Mouse (Mus musculus) activated CD4-positive, CD25-positive, alpha-beta regulatory T cell, adult 4 months (primary cell): ENCODE data around the gene Lhx9. TPM values are rescaled to one million over a fixed set of nuclear protein-coding genes. Genes with fewer than 3 reads are reported as not detected.

Source experiments
- ATAC-seq: one replicate; pipeline ENCODE4 v1.8.0; 2017
- polyA plus RNA-seq, 2 experiments: library from polyadenylated mRNA; unstranded; fragments of 100-300 nt; shearing (Covaris generic); gene quantifications; one replicate each; pipeline ENCODE4 v1.2.1; 2017

Gene Lhx9
- not detected for polyA plus RNA-seq

GRCm38 (mm10) chr1:138848511-138849109, at the start of gene Lhx9:
TSS of gene Lhx9 (minus strand) at chr1:138848577.
- ATAC-seq: peak; percentile 13

GRCm38 (mm10) chr1:138896088-138896487, 47.7 kb upstream of the Lhx9 start:
- no peak for ATAC-seq

GRCm38 (mm10) chr1:138877470-138878254, 29.3 kb upstream of the Lhx9 start:
- no peak for ATAC-seq

GRCm38 (mm10) chr1:138876371-138877045, 28.1 kb upstream of the Lhx9 start:
- no peak for ATAC-seq

GRCm38 (mm10) chr1:138856101-138856950, 7.9 kb upstream of the Lhx9 start, which contains the start of gene 2310009B15Rik:
TSS of gene 2310009B15Rik (minus strand) at chr1:138856852.
- peak; percentile 87 for ATAC-seq

- ATAC-seq: no peak
Measured at GRCm38 (mm10) chr1:138850823-138851222, 2.4 kb upstream of the Lhx9 start.

GRCm38 (mm10) chr1:138850161-138850539, 1.8 kb upstream of the Lhx9 start:
- no peak for ATAC-seq

- ATAC-seq: no peak
Measured at GRCm38 (mm10) chr1:138849531-138850160, 1.3 kb upstream of the Lhx9 start.

- ATAC-seq: no peak
Measured at GRCm38 (mm10) chr1:138848026-138848425, 351 bp downstream of the Lhx9 start.

GRCm38 (mm10) chr1:138847146-138847545, 1.2 kb downstream of the Lhx9 start:
- no peak for ATAC-seq

GRCm38 (mm10) chr1:138846581-138846980, 1.8 kb downstream of the Lhx9 start:
- no peak for ATAC-seq

- no peak for ATAC-seq
Measured at GRCm38 (mm10) chr1:138846131-138846530, 2.2 kb downstream of the Lhx9 start.

- ATAC-seq: no peak
Measured at GRCm38 (mm10) chr1:138845481-138845880, 2.9 kb downstream of the Lhx9 start.

GRCm38 (mm10) chr1:138844166-138844565, 4.2 kb downstream of the Lhx9 start:
- ATAC-seq: no peak

GRCm38 (mm10) chr1:138843361-138844091, 4.9 kb downstream of the Lhx9 start:
- no peak for ATAC-seq

- no peak for ATAC-seq
Measured at GRCm38 (mm10) chr1:138842756-138843155, 5.6 kb downstream of the Lhx9 start.

GRCm38 (mm10) chr1:138842315-138842714, 6.1 kb downstream of the Lhx9 start:
- ATAC-seq: no peak

- ATAC-seq: no peak
Measured at GRCm38 (mm10) chr1:138841306-138842095, 6.9 kb downstream of the Lhx9 start.

- no peak for ATAC-seq
Measured at GRCm38 (mm10) chr1:138840440-138841305, 7.7 kb downstream of the Lhx9 start.
